Comparison of ENCODE assay signal across 32 mouse cellular contexts in the genomic region with DNA sequence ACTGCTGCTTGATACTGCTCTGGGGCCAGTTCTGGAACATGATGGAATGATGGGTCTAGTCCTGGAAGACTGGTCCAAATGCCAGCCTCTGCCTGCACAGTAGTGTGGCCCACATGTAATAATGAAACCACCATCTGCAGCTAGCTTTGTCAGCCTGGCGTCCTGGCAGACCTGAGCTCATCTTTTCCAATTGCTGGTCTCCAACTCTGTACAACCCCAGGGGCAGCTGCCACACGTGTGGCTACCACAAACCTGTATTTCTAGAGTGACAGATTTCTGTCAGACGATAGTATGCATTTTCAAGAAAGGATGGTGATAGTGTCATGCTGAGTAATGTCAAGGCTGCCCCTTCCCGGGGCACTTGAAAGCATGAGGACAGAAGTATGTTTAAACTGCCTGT.
"Had no signal": no experiment of that assay in that cellular context is flagged by ENCODE, and none has a peak within 500 bp of the region (broad histone marks: within the 10 kb centered on the region; RNA-seq: fewer than 3 reads in every experiment).

No protein-coding gene starts in this region.

- H3K9ac ChIP-seq: limb, embryonic 12.5 days; limb, embryonic 13.5 days; limb, embryonic 15.5 days; liver, embryonic 12.5 days; liver, embryonic 13.5 days; liver, embryonic 14.5 days; liver, embryonic 15.5 days; liver, postnatal 0 days; lung, embryonic 14.5 days; lung, embryonic 15.5 days; midbrain, embryonic 12.5 days; midbrain, embryonic 13.5 days; midbrain, embryonic 15.5 days; neural tube, embryonic 12.5 days had no signal

- DNase-seq: left cerebral cortex, postnatal 4 days; liver; liver, embryonic 13.5 days; liver, postnatal 0 days; lung, adult 18-20 months; lung, adult 2 months; lung, embryonic 14.5 days; lung, postnatal 10 days; lung, postnatal 14 days; lung, postnatal 36 days; lung, postnatal 4 days; midbrain, embryonic 14.5 days had no signal

- H3K4me2 ChIP-seq: limb, embryonic 12.5 days; limb, embryonic 13.5 days; limb, embryonic 15.5 days; liver, embryonic 11.5 days; liver, embryonic 12.5 days; liver, embryonic 13.5 days; liver, embryonic 15.5 days; lung, embryonic 14.5 days; lung, embryonic 15.5 days; midbrain, embryonic 11.5 days; midbrain, embryonic 12.5 days; midbrain, embryonic 13.5 days; midbrain, embryonic 15.5 days; neural tube, embryonic 12.5 days had no signal

- H3K36me3 ChIP-seq: limb, embryonic 12.5 days; liver, embryonic 13.5 days; liver, embryonic 15.5 days; lung, embryonic 15.5 days; midbrain, embryonic 12.5 days; midbrain, embryonic 15.5 days had no signal

- H3K27me3 ChIP-seq: limb, embryonic 12.5 days; limb, embryonic 13.5 days; limb, embryonic 15.5 days; liver, embryonic 12.5 days; liver, embryonic 13.5 days; liver, embryonic 15.5 days; lung, embryonic 15.5 days; megakaryocyte, embryonic 14.5 days; midbrain, embryonic 12.5 days; midbrain, embryonic 13.5 days; midbrain, embryonic 15.5 days; neural tube, embryonic 12.5 days had no signal

- ATAC-seq: liver, embryonic 12.5 days; liver, postnatal 0 days; lung, postnatal 0 days; midbrain, embryonic 13.5 days; midbrain, embryonic 15.5 days; midbrain, embryonic 16.5 days had no signal

- H3K9me3 ChIP-seq: limb, embryonic 10.5 days; limb, embryonic 12.5 days; limb, embryonic 15.5 days; liver, embryonic 13.5 days; liver, embryonic 15.5 days; lung, embryonic 15.5 days; megakaryocyte, embryonic 14.5 days; midbrain, embryonic 10.5 days; midbrain, embryonic 13.5 days; midbrain, embryonic 15.5 days had no signal

- H3K4me3 ChIP-seq: limb, embryonic 10.5 days; limb, embryonic 12.5 days; limb, embryonic 13.5 days; limb, embryonic 15.5 days; liver, embryonic 12.5 days; liver, embryonic 13.5 days; liver, embryonic 15.5 days; lung, embryonic 15.5 days; megakaryocyte, embryonic 14.5 days; midbrain, embryonic 10.5 days; midbrain, embryonic 12.5 days; midbrain, embryonic 13.5 days; midbrain, embryonic 15.5 days; myocyte; neural tube, embryonic 12.5 days had no signal

- H3K27ac ChIP-seq: limb, embryonic 10.5 days; limb, embryonic 12.5 days; limb, embryonic 13.5 days; limb, embryonic 15.5 days; liver, embryonic 12.5 days; liver, embryonic 13.5 days; liver, embryonic 14.5 days; liver, embryonic 15.5 days; lung, embryonic 15.5 days; macrophage; midbrain, embryonic 10.5 days; midbrain, embryonic 12.5 days; midbrain, embryonic 13.5 days; midbrain, embryonic 15.5 days; neural tube, embryonic 12.5 days had no signal

- H3K4me1 ChIP-seq: limb, embryonic 10.5 days; limb, embryonic 15.5 days; liver, embryonic 12.5 days; liver, embryonic 13.5 days; midbrain, embryonic 10.5 days; midbrain, embryonic 12.5 days; midbrain, embryonic 13.5 days; midbrain, embryonic 15.5 days; neural tube, embryonic 12.5 days had no signal
